ENCODE assay signal across 11 mouse cellular contexts in the genomic region with DNA sequence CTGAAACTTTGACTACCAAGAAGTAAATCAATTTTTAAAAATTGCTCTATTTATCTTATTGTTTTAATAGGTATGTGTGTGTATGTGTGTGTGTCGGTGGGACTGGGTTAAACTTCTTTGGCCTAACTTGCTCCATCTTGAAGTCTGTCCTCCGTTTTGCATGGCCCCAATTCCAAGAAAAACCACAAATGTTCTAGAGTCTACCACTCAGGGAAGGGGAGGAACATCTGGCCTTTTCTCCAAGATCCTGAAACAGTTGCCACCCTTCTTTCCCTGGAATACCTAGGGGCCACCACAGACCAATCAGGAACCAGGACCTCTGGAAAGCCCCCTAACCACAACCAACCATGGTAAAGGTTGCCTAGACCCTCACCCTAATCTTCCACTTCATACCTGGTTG. TPM values are rescaled to one million over a fixed set of nuclear protein-coding genes. Genes with fewer than 3 reads are reported as not detected.
A peak's percentile ranks its signal among the peaks of the same experiment; 100 is the strongest.
DNase-seq lines count a peak whose midpoint lies in the region; ATAC-seq and TF ChIP-seq lines count a peak whose summit lies in the region.
"Had no signal": no experiment of that assay in that cellular context is flagged by ENCODE, and none has a peak within 500 bp of the region (broad histone marks: within the 10 kb centered on the region; RNA-seq: fewer than 3 reads in every experiment).

No protein-coding gene starts in this region.

- no peak for ATAC-seq in intestine, embryonic 14.5 days (replicated peaks; ENCODE audit: low FRiP score, low TSS enrichment, low read depth)
- ATAC-seq in intestine, embryonic 15.5 days: no peak
- no peak for ATAC-seq in midbrain, postnatal 0 days (ENCODE audit: low FRiP score)

- H3K9me3 ChIP-seq in intestine, embryonic 14.5 days (ENCODE audit: control insufficient read depth, low read length): no peaks in the 10 kb centered on the region
- H3K9me3 ChIP-seq in intestine, embryonic 15.5 days: no peaks in the 10 kb centered on the region
- no peaks in the 10 kb centered on the region for H3K9me3 ChIP-seq in embryonic facial prominence, embryonic 10.5 days
- H3K9me3 ChIP-seq in midbrain, postnatal 0 days (ENCODE audit: low read length): no peaks in the 10 kb centered on the region

- 81% methylated on average over 2 of the region's 2 CpGs for WGBS in intestine, embryonic 14.5 days
- WGBS in intestine, embryonic 15.5 days: 63% methylated on average over 2 of the region's 2 CpGs
- WGBS in embryonic facial prominence, embryonic 10.5 days: 86% methylated on average over 2 of the region's 2 CpGs
- 91% methylated on average over 2 of the region's 2 CpGs for WGBS in midbrain, postnatal 0 days

- no peaks in the 10 kb centered on the region for H3K27me3 ChIP-seq in intestine, embryonic 14.5 days (replicated peaks; ENCODE audit: control insufficient read depth, insufficient read depth, low read length)
- no peaks in the 10 kb centered on the region for H3K27me3 ChIP-seq in intestine, embryonic 15.5 days (replicated peaks)
- no peaks in the 10 kb centered on the region for H3K27me3 ChIP-seq in embryonic facial prominence, embryonic 10.5 days (replicated peaks; ENCODE audit: low read depth, poor library complexity, severe bottlenecking)
- H3K27me3 ChIP-seq in midbrain, postnatal 0 days (ENCODE audit: insufficient read depth, low read length): no peaks in the 10 kb centered on the region

- H3K4me2 ChIP-seq in intestine, embryonic 14.5 days (ENCODE audit: low read length): peak overlapping the region; percentile 80
- H3K4me2 ChIP-seq in intestine, embryonic 15.5 days (replicated peaks): no peak overlapping the region
- H3K4me2 ChIP-seq in midbrain, postnatal 0 days (ENCODE audit: low read depth, low read length, poor library complexity, severe bottlenecking): peak overlapping the region; percentile 88; the same call in 1 of the 2 replicates

- no peak for TF ChIP-seq CTCF in midbrain, postnatal 0 days (IDR thresholded peaks at IDR 0.05)

- no peak overlapping the region for H3K4me3 ChIP-seq in intestine, embryonic 14.5 days (ENCODE audit: low read depth, low read length)
- H3K4me3 ChIP-seq in intestine, embryonic 15.5 days (replicated peaks): no peak overlapping the region
- peak overlapping the region; percentile 85; the same call in 1 of the 2 replicates for H3K4me3 ChIP-seq in embryonic facial prominence, embryonic 10.5 days
- no peak overlapping the region for H3K4me3 ChIP-seq in midbrain, postnatal 0 days (ENCODE audit: low read depth, low read length)

- no peak overlapping the region for H3K9ac ChIP-seq in intestine, embryonic 14.5 days (ENCODE audit: low read length)
- H3K9ac ChIP-seq in intestine, embryonic 15.5 days: no peak overlapping the region
- H3K9ac ChIP-seq in midbrain, postnatal 0 days (replicated peaks; ENCODE audit: low read length, poor library complexity, severe bottlenecking): no peak overlapping the region

- DNase-seq in intestine, embryonic 14.5 days (ENCODE audit: low spot score): no peak
- DNase-seq in embryonic facial prominence, embryonic 10.5 days (ENCODE audit: low spot score): no peak
- DNase-seq in induced T-regulatory cell, adult 2 months (ENCODE audit: low read depth): peak; percentile 27
- DNase-seq in midbrain, postnatal 0 days (ENCODE audit: low spot score): no peak
- no peak for DNase-seq in spleen, adult 18-20 months
- DNase-seq in thymus, postnatal 14 days: no peak
- DNase-seq in cerebellum, adult 11 months: no peak
- DNase-seq: adrenal gland, postnatal 25 days; gastrocnemius, postnatal 14 days; kidney, adult 8-10 months had no signal

- peaks cover 17% of the 10 kb centered on the region for H3K4me1 ChIP-seq in intestine, embryonic 14.5 days (replicated peaks; ENCODE audit: control insufficient read depth, insufficient read depth, low read length)
- H3K4me1 ChIP-seq in intestine, embryonic 15.5 days (replicated peaks): peaks cover 15% of the 10 kb centered on the region
- peaks cover 25% of the 10 kb centered on the region for H3K4me1 ChIP-seq in embryonic facial prominence, embryonic 10.5 days
- H3K4me1 ChIP-seq in midbrain, postnatal 0 days (ENCODE audit: insufficient read depth, low read length): peaks cover 10% of the 10 kb centered on the region; the same call in 1 of the 2 replicates

- H3K36me3 ChIP-seq in intestine, embryonic 14.5 days (ENCODE audit: control insufficient read depth, insufficient read depth, low read length): peaks cover 9% of the 10 kb centered on the region
- no peaks in the 10 kb centered on the region for H3K36me3 ChIP-seq in intestine, embryonic 15.5 days
- H3K36me3 ChIP-seq in embryonic facial prominence, embryonic 10.5 days (replicated peaks): peaks cover 28% of the 10 kb centered on the region
- H3K36me3 ChIP-seq in midbrain, postnatal 0 days (ENCODE audit: insufficient read depth, low read length): no peaks in the 10 kb centered on the region

- H3K27ac ChIP-seq in intestine, embryonic 14.5 days (ENCODE audit: low read depth): no peak overlapping the region
- H3K27ac ChIP-seq in intestine, embryonic 15.5 days: no peak overlapping the region
- H3K27ac ChIP-seq in embryonic facial prominence, embryonic 10.5 days (replicated peaks): no peak overlapping the region
- no peak overlapping the region for H3K27ac ChIP-seq in midbrain, postnatal 0 days (ENCODE audit: low read depth, low read length)

RNA-seq across cellular contexts. Expression of gene Fam193b, which starts 1.1 kb away (rescaled TPM):
- polyA plus RNA-seq in intestine, embryonic 14.5 days (2014; fragmentation: Nextera tagmentation; extraction: Ambion mirVana): 28.8 and 33.6 TPM in 2 replicates
- 22.9 and 23.5 TPM in 2 replicates for polyA plus RNA-seq in intestine, embryonic 15.5 days (2015; fragmentation: Nextera tagmentation; extraction: Ambion mirVana)
- 62.7 and 67.3 TPM in 2 replicates for polyA plus RNA-seq in embryonic facial prominence, embryonic 10.5 days (2016; fragmentation: Nextera tagmentation; extraction: Ambion mirVana)
- 73.9 and 90.6 TPM in 2 replicates for total RNA-seq in midbrain, postnatal 0 days (2014; rRNA removed)
- 42.7 and 43.5 TPM in 2 replicates for polyA plus RNA-seq in midbrain, postnatal 0 days (2015; fragmentation: Nextera tagmentation; extraction: Ambion mirVana)

RNA-seq across cellular contexts. Expression of gene Tmed9, which starts 1.6 kb away (rescaled TPM):
- 59.9 and 64.8 TPM in 2 replicates for polyA plus RNA-seq in intestine, embryonic 14.5 days (2014; fragmentation: Nextera tagmentation; extraction: Ambion mirVana)
- 110 and 122 TPM in 2 replicates for polyA plus RNA-seq in intestine, embryonic 15.5 days (2015; fragmentation: Nextera tagmentation; extraction: Ambion mirVana)
- 120 and 121 TPM in 2 replicates for polyA plus RNA-seq in embryonic facial prominence, embryonic 10.5 days (2016; fragmentation: Nextera tagmentation; extraction: Ambion mirVana)
- 57.6 and 62.5 TPM in 2 replicates for total RNA-seq in midbrain, postnatal 0 days (2014; rRNA removed)
- 101 and 102 TPM in 2 replicates for polyA plus RNA-seq in midbrain, postnatal 0 days (2015; fragmentation: Nextera tagmentation; extraction: Ambion mirVana)

RNA-seq across cellular contexts. Expression of gene B4galt7, which starts 27.7 kb away (rescaled TPM):
- polyA plus RNA-seq in intestine, embryonic 14.5 days (2014; fragmentation: Nextera tagmentation; extraction: Ambion mirVana): 12.6 and 17.4 TPM in 2 replicates
- 21.7 and 23.2 TPM in 2 replicates for polyA plus RNA-seq in intestine, embryonic 15.5 days (2015; fragmentation: Nextera tagmentation; extraction: Ambion mirVana)
- 30.1 and 32.0 TPM in 2 replicates for polyA plus RNA-seq in embryonic facial prominence, embryonic 10.5 days (2016; fragmentation: Nextera tagmentation; extraction: Ambion mirVana)
- total RNA-seq in midbrain, postnatal 0 days (2014; rRNA removed): 62.6 and 67.7 TPM in 2 replicates
- 50.1 and 55.1 TPM in 2 replicates for polyA plus RNA-seq in midbrain, postnatal 0 days (2015; fragmentation: Nextera tagmentation; extraction: Ambion mirVana)

RNA-seq across cellular contexts. Expression of gene Ddx41, which starts 35.5 kb away (rescaled TPM):
- polyA plus RNA-seq in intestine, embryonic 14.5 days (2014; fragmentation: Nextera tagmentation; extraction: Ambion mirVana): 63.9 and 73.1 TPM in 2 replicates
- polyA plus RNA-seq in intestine, embryonic 15.5 days (2015; fragmentation: Nextera tagmentation; extraction: Ambion mirVana): 50.9 and 51.0 TPM in 2 replicates
- polyA plus RNA-seq in embryonic facial prominence, embryonic 10.5 days (2016; fragmentation: Nextera tagmentation; extraction: Ambion mirVana): 90.0 and 93.5 TPM in 2 replicates
- 51.9 and 58.9 TPM in 2 replicates for total RNA-seq in midbrain, postnatal 0 days (2014; rRNA removed)
- polyA plus RNA-seq in midbrain, postnatal 0 days (2015; fragmentation: Nextera tagmentation; extraction: Ambion mirVana): 45.4 and 49.1 TPM in 2 replicates

RNA-seq across cellular contexts. Expression of gene Dok3, which starts 42.9 kb away (rescaled TPM):
- polyA plus RNA-seq in intestine, embryonic 14.5 days (2014; fragmentation: Nextera tagmentation; extraction: Ambion mirVana): 1.9 and 2.5 TPM in 2 replicates
- polyA plus RNA-seq in intestine, embryonic 15.5 days (2015; fragmentation: Nextera tagmentation; extraction: Ambion mirVana): 3.1 and 3.6 TPM in 2 replicates
- polyA plus RNA-seq in embryonic facial prominence, embryonic 10.5 days (2016; fragmentation: Nextera tagmentation; extraction: Ambion mirVana): 3.6 and 4.2 TPM in 2 replicates
- total RNA-seq in midbrain, postnatal 0 days (2014; rRNA removed): 3.0 and 4.5 TPM in 2 replicates
- 1.4 and 1.6 TPM in 2 replicates for polyA plus RNA-seq in midbrain, postnatal 0 days (2015; fragmentation: Nextera tagmentation; extraction: Ambion mirVana)
